Mouse (Mus musculus) liver, adult (tissue): Measurements from ENCODE around the gene Rassf3.

Experiments used
- GATA4 ChIP-seq: IDR thresholded peaks from 2 replicates; pipeline ENCODE4 v1.6.1; 2014; ENCODE audit warnings: mild to moderate bottlenecking, low read length; ENCODE audit not compliant: insufficient replicate concordance

Gene Rassf3

DNA sequence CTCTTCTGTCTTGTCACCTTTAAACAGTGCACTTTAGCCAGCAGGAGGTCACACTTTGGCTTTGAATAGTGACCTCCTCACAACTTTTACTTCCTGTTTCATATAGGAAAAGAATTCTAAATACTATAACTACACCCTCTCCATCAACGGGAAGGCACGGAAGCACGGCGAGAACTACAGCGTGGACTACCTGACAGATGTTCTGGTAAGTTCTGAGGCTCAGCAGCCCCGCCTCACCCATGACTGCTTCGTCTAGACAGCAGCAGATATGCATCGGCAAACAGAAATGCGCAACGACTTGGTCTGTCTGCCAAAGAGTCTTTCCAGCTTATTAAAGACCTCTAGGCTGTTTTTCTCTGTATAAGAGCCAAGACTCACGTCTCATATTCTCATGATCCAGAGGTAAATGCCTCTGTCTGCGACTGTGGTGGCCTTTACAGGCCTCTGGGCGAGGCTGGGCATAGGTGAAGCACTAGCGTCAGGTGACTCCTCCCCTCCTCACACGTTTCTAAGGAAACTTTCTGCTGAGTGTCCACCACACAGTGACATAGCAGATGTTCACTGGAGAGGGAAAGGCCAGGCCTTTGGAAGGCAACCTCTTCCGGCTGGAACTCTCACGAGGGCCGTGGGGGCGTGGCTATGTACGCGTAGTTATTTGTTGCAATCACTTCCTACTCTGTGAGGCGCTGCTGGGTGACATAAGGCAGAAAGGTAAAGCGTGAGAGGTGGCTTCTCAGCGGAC is 99.4 kb downstream of the Rassf3 start:
- TF ChIP-seq GATA4 = no peak

DNA sequence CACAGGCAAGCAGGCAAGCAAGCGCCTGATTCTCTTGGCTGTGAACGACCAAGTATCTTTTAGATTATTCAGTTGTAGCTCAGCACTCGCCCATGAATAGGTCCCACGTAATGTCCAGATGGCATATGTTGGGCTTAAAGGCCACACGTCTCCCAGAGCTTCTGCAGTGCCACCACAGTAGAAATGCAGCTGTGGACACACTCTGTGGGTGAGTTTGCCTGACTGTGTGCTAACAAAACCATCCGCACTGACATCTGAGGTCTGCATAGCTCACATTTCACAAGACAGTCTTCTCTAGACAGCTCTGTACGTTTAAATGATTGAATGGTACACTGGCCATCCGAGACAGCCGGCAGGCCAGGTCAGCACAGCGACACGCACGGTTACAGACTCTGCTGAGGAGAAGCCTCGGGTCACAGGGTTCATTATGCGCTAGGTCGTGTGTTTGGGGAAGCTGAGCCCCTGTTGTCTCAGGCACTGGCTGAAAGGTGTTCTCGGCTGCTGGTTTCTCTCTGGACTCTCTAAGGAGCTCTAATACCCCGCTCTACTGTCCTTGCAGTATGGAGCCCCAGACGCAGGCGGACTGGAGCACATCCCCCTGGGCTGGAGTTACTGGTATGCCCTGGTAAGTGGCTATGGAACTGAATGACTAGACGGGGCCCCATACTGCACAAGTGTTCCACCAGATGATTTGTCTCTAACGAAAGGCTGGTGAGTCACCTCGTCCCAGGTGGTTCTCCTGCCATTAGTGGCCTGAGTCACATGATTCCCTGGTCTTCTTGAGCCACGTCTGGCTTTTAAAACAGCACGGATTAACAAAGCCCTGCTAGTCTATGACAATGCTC is 100.3 kb downstream of the Rassf3 start:
- TF ChIP-seq GATA4 = no peak

- TF ChIP-seq GATA4 = no peak
Observed at GRCm38 (mm10) chr10:121374693-121375620, 101.2 kb downstream of the Rassf3 start.

- TF ChIP-seq GATA4 = no peak
Observed at GRCm38 (mm10) chr10:121374013-121374412, 102.1 kb downstream of the Rassf3 start.

DNA sequence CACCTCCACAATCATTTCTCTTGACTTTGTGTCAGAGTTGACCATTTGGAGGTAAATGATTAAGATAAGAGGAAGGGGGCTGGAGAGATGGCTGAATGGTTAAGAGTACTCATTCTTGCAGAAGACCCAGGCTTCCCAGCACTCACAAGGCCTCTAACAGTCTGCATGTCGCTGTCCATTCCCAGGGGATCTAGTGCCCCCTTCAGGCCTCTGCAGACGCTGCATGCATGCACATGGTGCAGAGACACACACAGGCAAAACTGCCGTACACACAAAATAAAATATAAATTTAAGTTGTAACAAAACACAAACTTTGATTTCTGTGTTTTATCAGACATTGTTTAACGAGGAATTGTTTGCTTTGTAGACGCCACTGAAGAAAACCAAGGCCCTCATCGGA is 105.4 kb downstream of the Rassf3 start:
- no peak for TF ChIP-seq GATA4

DNA sequence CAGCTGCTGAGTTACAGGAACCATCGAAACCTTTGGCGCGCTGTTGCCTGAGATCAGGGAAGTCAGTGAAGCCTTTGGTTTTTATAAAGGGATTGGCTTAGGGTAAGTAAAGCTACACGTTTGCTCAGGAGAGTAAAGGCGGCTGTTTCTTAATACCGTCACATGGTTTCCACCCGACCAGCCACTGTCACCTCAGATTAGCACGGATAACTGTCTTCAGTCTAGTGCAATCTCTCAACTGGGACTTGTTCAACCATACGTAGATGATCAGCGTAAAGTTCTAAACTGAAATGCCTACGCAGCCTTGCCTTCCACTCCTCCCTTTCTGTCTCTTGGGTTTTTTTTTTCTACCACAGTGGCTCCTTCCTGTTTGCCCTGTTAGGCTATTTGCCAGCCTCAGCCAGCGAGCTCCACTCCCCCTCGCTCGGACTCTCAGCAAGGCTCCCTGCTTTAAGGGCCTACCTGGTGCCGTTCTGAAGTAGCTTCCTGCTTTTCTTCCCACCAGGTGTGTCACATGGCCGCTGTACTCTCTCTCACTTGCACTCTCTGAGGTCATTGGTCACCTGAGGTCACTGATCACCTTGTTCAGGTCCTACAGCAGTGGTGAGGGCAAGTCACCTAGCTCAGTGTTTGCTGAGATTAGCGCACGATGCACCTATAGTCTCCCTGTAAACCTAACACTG is 107.2 kb downstream of the Rassf3 start:
- no peak for TF ChIP-seq GATA4

- no peak for TF ChIP-seq GATA4
Observed at GRCm38 (mm10) chr10:121367780-121368179, 108.4 kb downstream of the Rassf3 start.

DNA sequence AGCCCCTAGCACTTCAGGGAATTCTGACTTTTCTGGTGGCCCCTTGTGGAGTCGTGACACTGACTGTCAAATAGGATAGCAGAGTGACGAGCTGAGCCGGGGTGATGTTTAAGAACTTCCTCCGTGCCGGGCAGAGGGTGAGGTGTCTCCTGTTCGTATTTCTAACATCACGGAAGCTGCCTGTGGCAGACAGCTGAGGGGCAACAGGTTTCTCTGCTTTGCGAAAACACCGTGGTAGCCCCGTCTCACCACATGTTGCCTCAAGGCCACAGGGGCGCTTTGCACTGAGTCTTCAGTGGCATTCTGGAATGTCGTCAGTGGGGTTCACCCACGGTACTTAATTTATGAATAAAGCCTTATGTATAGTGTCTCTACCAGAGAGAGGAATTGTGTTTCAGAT is 108.9 kb downstream of the Rassf3 start:
- TF ChIP-seq GATA4 = no peak

- TF ChIP-seq GATA4 = peak; percentile 46; the same call in 1 of the 2 replicates
Observed at GRCm38 (mm10) chr10:121365781-121366272, 110.3 kb downstream of the Rassf3 start.

DNA sequence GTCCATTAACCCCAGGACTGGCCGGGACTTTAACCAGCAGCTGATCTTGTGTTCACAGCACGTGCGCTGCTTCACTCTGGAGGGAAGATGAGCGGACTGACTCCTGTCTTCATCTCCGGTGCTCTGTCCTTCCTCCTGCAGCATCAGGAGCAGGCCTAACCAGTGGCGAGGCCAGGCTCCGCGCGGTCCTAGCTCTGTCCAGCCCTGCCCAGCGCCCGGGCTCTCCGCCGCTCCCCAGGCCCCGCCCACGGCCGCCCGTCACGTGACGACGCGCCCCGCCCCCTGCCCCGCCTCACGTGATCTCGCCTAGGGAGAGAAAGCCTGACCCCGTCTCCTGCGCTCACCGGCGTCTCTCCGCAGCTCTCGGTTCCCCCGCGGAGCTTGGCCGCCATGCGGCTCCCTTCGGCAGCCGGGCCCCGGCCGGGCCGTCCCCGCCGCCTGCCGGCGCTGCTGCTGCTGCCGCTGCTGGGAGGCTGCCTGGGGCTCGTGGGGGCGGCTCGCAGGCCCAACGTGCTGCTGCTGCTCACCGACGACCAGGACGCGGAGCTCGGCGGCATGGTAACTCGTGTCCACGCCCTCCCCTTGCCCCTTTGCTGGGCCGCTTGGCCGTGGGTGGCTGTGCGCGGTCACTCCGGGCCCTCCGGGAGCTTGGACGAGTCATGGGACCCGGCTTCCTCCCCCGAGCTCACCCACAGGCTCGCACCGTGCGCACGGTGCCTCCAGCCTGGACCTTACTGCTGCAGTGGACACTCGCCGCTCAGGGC is 111.2 kb downstream of the Rassf3 start, which contains the start of gene Gns:
Gns (plus strand) TSS at position 290 of the 764 bp plus-strand sequence.
- no peak for TF ChIP-seq GATA4

DNA sequence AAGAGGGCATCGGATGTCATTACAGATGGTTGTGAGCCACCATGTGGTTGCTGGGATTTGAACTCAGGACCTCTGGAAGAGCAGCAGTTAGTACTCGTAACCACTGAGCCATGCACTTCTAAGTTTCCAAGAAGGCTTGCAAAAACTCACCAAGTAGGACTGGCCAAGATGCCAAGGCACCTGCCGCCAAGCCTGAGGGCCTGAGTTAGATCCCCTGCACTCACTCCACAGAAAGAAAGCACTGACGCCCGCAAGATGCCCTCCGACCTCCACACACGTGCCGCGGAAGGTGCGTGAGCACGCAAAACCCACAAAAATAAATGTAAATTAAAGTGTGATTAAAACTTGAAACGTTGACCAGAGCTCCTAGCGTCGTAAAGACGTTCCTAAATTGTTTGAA is 111.8 kb downstream of the Rassf3 start:
- TF ChIP-seq GATA4 = no peak

DNA sequence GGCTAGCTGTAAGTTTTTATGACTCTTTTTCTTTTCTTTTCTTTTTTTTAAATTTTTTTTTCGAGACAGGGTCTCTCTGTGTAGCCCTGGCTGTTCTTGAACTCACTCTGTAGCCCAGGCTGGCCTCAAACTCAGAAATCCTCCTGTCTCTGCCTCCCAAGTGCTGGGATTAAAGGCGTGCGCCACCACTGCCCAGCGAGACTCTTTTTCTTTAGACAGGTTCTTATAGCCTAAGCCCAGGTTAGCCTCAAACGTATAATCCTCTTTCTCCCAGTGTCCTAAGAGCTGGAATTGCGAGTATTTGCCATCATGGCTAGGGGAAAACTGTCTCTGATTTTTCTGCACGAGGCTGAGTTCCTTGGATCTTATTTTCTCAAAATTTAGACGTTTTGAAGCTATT is 112.9 kb downstream of the Rassf3 start:
- TF ChIP-seq GATA4 = no peak

GRCm38 (mm10) chr10:121360358-121360757 is 115.8 kb downstream of the Rassf3 start:
- TF ChIP-seq GATA4 = no peak
